Mouse (Mus musculus): Measurements from ENCODE around the gene Mak.

The Mak gene

DNA sequence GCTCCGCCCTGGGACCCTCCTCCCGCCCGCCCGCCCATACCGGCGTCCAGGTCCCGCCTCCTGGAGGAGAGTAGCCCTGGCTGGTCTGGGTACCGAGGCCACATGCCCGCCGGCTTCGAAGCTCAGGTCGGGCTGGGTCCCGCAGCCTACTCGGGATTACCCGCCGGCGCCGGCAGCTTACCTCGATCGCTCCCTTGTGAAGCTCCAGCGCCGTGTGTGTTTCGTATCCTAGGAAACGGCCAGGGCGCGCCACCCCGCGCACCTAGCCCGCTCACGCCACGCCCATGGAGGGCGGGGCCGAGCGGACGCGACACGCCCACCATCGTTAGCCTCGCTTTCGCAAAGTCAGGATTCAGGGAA lies at the start of gene Mak:
Gene Mak (minus strand): TSS at position 286 of the 360 bp plus-strand sequence.
- peak; percentile 57 to 84 for DNase-seq (ENCODE audit: inconsistent age in 2 of 2, low spot score in 1 of 2)

DNA sequence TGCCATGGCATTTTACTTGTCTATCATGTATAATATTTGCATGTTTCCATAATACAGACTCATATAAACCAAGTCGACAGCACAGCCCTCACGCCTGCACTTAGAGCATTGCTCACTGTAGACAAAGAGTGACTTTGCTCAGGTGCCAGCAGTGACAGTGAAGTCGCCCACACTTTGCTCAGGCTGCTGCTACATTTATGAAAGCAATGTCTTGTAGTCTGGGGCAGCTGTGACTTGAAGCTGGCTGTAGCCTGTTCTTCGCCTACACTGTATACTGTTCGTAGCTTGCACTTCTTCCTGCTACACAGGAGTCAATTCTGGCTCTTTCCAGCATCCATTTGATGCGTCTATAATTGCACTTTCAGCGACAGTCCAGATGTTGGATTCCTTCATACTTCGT lies 49.6 kb upstream of the Mak start:
- no peak for DNase-seq (ENCODE audit: inconsistent age in 2 of 2, low spot score in 1 of 2)

DNA sequence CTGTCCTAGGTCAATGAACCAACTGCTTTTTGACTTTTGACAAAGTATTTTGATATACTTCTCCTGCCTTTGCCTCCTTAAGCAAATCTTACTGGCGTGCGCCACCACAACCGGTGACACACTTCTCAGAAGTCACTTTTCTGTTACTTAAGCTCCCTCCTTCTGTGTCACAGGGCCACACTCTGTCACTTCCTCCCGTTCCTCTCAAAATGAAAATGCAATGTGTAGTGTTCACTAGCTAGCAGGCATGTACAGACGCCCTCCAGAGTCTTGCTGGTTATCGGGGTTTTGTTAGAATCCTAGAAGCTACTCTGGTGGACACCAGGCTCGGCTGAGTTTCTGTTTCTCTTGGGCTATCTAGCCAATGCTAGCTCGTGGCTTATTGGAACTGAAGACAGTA lies 48.8 kb upstream of the Mak start:
- DNase-seq (ENCODE audit: inconsistent age in 2 of 2, low spot score in 1 of 2): no peak

DNA sequence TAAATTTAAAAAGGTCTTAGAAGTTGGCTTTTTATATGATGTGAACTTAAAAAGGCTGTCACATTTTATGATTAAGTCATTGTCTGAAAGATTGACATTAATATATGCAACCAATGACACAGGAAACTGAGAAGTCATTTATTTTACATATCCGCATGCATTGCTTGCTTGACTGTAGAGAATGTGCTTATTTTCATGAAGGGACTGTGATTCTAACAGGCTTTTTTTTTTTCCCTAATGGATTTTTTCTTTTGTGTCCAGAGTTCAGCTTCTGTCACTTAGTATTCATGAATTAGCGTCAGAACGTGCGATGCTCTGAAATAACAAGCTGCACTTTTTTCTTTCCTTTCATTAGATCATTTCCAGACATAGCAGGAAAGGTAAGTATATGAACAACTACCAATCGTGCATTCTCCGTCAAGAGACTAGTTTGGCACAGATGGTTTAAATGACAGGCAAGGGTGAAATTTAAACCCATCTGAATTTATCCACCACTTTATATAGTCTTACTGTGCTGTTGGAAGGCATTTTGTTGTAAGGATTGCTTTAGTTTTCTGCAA lies 44.2 kb upstream of the Mak start:
- no peak for DNase-seq (ENCODE audit: inconsistent age in 2 of 2, low spot score in 1 of 2)

DNA sequence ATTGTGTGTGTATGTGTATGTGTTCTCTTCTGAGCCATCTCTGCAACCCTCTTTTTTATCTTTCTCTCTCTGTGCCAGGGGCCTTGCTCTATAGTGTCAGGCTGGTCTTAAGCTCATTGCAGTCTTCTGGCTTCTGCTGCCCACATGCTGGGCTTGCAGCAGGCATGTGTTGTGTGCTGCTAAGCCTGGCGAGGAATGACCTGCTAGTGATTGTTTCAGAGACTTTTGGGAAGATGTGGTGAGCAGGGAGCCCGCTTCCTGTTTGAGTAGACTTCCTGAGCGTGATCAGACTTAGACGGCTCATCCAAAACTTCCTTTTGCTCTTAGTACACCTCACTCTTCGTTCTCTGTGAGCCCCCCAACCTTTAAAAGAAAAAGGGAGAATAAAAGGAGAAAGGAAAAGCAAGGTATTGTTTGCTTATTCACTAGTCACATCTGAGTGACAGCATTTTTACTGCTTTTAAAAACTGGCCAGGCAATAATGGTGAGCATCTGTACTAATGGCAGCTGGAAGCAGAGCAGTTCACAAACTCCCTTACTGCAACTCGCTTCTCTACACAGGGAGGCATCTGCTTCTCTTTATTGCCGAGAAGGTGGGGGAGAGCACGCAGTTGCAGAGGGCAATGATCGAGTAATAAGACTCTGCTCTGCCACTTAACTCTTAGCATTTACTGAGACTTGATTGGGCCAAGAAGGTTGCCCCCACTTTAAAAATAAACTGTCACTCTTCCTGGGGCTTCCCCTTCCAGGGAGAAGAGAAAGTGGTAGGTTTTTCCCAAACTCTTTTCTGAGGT lies 39.8 kb upstream of the Mak start:
- DNase-seq (ENCODE audit: inconsistent age in 2 of 2, low spot score in 1 of 2): no peak

DNA sequence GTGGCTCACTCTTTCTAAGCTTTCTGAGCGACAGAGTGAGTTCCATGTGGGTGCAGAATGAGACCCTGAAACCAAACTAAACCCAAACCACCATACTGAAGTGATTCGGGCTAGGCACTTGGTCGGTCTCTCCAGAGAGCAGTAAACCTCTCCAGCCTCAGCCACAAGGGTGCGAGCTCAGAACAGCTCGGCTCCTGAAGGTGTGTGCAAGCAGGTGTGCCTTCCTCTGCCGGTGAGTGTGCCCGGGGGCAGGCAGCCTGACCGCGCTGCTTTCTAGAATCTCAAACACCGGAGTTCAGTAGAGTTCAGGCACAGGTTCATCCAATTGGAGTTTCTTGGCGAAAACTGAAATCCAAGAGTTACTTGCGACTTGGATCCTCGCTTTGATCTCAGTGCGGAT lies 34.4 kb upstream of the Mak start, which contains the start of gene Sycp2l:
Gene Sycp2l (plus strand): TSS at position 368 of the 400 bp plus-strand sequence.
- no peak for DNase-seq (ENCODE audit: inconsistent age in 2 of 2, low spot score in 1 of 2)

DNA sequence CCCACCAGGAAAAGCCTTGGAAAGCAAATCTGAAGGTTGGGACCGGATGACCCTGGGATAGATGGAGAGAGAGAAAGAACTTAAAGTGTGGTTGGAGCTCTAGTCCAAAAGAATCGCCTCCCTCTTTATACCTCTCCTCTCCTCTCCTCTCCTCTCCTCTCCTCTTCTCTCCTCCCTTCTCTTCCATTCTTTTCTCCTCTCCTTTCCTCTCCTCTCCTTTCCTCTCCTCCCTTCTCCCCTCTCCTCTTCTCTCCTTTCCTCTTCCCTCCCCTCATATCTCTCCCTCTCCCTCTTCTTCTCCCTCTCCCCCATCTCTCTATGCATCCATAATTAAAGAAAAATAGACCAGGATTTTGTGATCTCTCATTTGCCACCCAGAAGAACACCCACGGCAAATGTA lies 31.4 kb upstream of the Mak start, which contains the start of gene Gcm2:
Gene Gcm2 (minus strand): TSS at position 101 of the 400 bp plus-strand sequence.
- no peak for DNase-seq (ENCODE audit: inconsistent age in 2 of 2, low spot score in 1 of 2)

DNA sequence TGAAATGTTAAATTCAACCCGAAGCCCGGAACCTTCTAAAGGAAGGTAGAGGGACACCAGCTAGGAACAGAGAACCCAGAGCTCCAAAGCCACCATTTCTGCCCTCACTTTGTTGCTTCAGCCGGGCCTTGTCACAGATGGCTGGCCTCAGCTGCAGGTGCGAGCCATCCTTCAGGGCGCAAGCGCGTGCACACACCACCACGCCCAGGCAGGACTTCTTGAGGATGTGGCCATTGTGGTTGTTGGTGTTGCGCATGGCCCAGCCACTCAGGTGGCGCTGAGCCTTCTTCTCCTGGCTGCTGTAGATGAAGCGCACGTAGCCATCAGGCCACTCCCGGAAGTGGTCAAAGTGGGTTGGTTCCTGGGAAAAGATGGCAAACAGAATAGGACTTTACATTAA lies 26.0 kb upstream of the Mak start:
- DNase-seq (ENCODE audit: inconsistent age in 2 of 2, low spot score in 1 of 2): no peak

DNA sequence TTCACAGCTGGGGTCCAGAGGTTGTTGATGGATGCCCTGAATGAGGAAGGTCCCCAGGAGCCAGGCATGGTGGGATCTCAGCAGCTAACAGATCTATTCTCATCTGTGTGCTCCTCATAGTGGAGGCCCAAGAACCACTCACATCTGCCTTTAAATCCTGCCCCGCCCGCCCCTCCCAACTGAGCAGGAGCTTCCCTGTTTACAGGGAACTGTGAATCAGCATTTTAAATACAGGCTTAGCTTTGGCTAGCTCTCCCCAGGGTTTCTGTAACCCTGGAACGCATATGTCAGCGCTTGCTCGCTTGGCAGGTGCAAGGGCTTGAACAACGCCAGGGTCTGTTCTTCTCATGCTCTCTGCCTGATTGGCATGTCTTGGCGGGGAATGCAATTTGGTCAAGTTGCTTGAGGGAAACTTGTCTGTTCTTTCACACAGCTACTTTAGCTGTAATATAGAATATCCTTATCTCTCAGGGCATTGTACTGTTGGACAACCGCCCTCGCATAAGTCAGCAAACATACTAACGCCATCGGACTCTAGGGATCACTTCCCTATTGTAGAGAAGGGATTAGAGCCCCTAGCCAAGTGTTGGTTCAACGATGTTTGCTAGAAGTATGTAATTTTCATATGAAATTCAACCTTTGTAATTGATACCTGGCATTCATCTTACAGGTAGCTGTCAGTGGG lies 24.5 kb upstream of the Mak start:
- no peak for DNase-seq (ENCODE audit: inconsistent age in 2 of 2, low spot score in 1 of 2)

DNA sequence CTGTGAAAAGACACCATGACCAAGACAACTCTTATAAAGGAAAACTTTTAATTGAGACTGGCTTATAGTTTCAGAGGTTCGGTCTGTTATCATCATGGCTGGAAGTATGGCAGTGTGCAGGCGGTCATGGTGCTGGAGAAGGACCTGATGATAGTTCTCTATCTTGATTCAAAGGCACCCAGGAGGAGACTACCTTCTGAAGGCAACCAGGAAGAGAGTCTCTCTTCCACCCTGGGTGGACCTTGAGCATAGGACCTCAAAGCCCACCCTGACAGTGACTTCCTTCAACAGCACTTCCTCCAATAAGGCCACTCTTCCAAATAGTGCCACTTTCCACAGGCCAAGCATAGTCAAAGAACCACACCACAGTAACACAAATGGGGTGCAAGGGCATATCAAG lies 20.5 kb upstream of the Mak start:
- no peak for DNase-seq (ENCODE audit: inconsistent age in 2 of 2, low spot score in 1 of 2)

DNA sequence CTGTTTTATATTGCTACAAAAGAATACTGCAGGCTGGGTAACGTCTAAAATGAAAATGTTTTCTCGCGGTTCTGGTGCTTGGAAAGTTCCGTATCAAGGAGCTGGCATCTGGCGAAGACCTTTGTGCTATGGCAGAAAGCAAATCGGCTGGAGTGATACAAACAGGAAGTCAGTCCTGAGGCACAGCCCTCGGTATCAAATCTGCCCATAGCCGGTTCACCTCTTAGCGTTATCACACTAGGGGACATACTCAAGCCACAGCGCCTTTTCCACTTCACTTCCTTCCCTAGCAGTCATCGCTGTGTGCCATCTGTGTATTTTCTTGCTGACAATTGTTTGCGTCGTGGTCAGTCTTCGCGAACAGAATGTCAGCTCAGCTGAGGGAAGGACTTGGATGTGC lies 18.8 kb upstream of the Mak start:
- DNase-seq (ENCODE audit: inconsistent age in 2 of 2, low spot score in 1 of 2): no peak

DNA sequence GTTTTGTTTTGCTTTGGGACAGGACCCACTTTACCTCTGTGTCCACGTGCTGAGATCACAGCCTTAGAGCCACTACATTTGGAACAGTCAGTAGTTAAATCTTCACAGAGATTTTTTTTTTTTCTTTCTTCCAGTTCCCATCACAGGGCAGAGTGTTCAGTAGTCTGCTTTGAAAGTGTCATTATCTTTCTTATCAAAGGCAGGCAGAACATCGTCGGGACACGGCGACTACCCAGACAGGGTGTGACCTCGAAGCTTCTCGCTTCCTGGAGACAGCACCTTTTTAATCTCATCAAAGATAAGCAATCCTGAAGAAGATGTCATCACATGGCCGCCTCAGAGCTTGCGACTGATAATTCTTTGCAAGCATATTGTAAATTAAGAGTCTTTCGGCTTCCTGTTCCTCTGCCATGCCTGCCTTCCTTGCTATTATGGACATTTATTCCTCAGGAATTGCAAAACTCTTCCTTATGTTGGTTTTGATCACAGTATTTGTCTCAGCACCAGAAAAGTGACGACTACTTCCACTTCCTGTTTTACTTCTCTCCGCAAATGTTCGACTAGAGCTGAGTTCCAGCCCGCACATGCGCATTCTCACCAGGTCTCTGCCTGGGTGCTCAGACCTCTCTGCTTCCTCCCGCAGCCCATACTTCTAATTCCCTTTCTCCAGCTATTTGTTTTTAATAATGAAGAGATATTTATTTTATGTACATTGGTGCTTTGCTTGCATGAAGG lies 18.0 kb upstream of the Mak start:
- no peak for DNase-seq (ENCODE audit: inconsistent age in 2 of 2, low spot score in 1 of 2)

DNA sequence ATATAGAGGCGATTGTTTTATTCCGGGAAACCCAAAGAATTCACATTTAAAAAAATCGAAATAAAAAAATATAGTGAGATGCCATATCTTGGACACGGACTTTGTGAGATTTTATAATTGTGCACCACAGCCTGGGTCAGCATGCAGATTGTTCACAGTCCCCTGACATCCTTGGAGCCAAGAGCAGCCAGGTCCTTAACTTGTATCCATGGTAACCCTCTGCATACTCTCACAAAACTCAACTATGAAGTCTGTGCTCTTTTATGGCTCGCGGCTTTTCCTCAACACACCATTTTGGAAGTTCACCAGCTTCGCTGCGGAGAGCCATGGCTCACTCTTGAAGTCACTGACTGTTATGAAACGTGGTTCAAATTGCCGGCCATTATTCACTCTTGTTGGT lies 14.7 kb upstream of the Mak start:
- no peak for DNase-seq (ENCODE audit: inconsistent age in 2 of 2, low spot score in 1 of 2)

DNA sequence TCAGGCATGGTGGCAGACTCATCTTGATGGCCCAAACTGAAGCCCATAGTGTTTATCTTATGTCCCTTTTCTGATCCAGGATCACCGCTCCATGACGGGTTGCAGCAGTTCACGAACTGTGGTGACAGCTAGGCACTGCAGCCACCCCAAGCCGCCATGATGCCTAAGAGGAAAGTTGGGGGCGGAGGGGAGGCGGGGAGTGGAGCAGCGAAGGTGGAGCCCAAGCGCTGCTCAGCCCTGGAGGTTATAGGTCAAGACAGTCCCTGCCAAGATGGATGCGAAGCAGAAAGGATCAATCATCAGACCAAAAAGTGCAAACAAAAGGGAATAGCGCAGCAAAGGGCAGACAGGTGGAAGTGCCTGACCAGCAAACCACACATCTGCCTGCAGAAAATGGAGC lies 11.8 kb upstream of the Mak start:
- no peak for DNase-seq (ENCODE audit: inconsistent age in 2 of 2, low spot score in 1 of 2)

DNA sequence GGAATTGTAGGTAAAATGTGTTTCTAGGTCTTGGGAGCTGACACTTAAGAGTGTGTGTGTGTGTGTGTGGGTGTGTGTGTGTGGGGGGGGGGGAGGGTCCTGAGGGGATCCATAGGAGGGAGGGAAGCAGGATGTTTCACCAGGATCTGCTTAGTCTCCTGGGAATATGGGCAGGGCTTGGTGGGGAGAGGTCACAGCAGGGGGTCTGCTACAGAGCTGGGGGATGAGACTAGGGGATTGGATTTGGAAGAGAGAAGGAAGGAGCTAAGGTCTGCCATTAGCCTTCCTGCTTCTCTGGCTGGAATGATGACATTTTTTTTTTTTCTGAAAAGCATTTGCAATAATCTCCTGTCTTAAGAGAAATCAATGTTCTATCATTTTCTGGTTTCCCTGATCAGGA lies 9.2 kb upstream of the Mak start:
- DNase-seq (ENCODE audit: inconsistent age in 2 of 2, low spot score in 1 of 2): no peak

DNA sequence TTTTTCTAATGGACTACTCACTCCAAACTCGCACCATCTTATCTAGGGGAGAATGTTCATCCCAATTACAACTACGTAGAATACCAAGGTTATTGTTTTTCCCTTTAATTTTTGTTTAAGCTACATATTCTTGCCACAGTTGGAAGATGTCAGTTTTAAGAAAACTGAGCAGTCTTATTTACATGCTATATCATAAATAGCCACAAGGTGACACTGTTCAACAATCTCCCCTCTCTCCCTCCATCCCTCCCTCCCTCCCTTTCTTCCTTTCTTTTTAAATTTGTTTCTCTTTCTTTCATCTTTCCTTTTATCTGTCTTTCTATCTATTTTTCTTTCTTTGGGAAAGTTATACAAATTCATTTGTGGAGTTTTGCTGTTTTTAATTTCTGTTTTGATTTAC lies 5.6 kb upstream of the Mak start:
- DNase-seq (ENCODE audit: inconsistent age in 2 of 2, low spot score in 1 of 2): no peak

DNA sequence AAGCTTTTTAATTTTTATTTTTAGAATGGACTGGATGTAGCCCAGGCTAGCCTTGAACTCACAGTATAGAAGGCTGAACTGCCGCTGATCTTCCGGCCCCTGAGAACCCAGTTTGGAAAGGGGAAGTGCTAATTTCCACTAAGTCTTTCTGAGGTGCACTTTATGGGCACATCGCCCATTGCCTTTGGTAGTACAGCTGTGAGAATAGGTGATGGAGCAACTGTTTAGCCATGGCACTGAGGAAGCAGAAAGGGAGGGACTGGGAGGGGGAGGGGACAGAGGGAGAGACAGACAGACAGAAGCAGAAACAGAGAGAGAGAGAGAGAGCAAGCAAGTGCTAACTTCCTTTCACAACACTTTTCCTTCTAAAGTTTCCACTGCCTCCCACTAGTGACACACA lies 5.0 kb upstream of the Mak start:
- no peak for DNase-seq (ENCODE audit: inconsistent age in 2 of 2, low spot score in 1 of 2)

DNA sequence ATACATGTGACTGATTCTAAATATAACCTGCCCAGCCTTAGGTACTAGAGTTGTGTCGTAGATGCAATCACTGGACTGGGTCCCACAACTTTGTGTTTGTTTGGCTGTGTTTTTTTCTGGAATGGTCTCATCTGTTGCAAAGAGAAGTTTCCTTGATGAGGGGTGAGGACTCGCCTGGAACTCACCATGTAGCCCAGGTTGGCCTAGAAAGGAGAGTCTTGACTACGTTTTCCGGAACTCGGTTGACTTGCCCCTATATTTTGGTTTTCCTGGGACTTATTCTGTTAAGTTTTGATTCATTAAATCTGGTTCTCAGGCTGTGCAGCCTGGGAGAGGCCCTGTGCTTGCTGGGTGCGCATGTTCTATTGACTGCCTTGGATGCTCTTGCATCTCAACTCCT lies 1.2 kb upstream of the Mak start:
- DNase-seq (ENCODE audit: inconsistent age in 2 of 2, low spot score in 1 of 2): no peak

DNA sequence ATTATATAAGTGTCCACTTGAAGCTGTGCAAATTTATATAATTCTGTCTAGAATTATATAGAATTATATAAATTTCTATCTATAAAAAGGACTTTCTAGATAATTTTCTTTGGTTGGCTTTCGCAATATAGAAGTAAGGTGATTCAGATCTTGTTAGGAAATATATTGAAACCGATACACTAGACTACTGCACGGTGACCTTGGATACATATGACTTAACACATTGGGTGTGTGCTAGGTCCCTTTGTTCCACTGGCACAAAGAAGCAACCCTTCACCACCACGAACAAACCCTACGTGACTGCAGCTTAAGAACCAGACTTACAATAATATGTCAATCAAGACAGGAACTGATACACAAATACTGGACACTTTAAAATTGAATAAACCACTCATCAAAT lies 353 bp upstream of the Mak start:
- DNase-seq (ENCODE audit: inconsistent age in 2 of 2, low spot score in 1 of 2): no peak

DNA sequence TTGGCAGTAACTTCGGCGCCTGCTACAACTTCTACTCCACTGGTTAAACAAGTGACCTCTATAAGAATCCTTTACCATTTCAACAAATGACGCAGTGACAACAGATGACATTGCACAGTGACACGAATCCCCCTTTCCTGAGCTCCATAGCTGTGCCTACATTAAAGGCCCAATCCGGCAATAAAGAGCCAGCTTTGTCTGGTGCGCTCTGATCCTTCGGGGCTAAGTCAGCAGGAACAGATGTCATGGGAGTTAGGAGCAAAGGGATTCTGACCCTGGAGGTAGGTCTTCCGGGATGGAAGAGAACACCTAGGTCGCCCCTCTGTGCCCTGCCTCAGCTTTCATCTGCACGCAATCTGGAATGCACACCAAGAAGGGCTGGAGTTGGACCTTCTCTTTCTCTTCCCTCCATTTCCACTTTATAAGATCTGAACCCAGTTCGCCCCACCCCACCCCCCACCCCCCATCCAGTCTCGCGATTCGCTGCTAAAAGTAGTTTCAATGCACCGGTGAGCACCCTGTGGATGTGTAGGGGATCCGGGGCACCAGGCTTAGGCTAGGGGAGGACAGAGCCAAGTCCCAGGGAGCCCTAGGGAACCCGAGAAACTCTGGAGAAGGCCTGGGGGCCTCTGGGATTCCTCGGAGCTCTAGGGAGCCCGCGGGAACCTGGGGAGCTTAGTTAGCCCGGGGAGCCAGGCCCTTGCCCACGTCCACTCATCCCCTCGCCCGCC lies 651 bp downstream of the Mak start:
- DNase-seq (ENCODE audit: inconsistent age in 2 of 2, low spot score in 1 of 2): peak in 1 of 2 experiments; percentile 35

DNA sequence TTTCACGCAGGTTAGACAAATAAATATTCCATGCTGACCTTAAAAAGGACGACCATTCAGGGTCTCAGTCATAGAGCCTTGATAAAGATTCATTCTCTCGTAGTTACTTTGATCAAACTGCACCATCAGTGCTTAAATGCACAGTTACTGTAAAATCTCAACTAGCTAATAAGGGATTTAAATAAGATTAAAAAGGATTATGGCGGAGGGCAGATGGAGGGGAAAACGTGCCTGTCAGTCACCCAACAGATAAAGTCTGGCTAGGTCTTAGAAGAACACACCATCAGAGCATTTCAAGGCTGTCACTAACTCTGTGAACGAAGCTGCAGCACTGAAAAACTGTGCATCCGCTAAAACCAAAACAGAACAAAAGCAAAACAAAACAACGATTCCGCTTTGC lies 1.6 kb downstream of the Mak start:
- DNase-seq (ENCODE audit: inconsistent age in 2 of 2, low spot score in 1 of 2): no peak

Measured in adrenal gland, adult (tissue).